Mouse (Mus musculus): Measurements from ENCODE around the gene Nle1. TPM values are rescaled to one million over a fixed set of nuclear protein-coding genes. Genes with fewer than 3 reads are reported as not detected.

Gene Nle1
- polyA plus RNA-seq, 1 experiment from 2014 or later: 16.7 TPM

Other genes with a start within 250 kb of the Nle1 start
- gene Cct6b, start 144.1 kb downstream of the Nle1 start, polyA plus RNA-seq (2014; fragmentation: Nextera tagmentation; extraction: Ambion mirVana): 0.14 and 0.32 TPM in 2 replicates
- gene Zfp830, start 144.1 kb downstream of the Nle1 start, polyA plus RNA-seq (2014; fragmentation: Nextera tagmentation; extraction: Ambion mirVana): 31.7 and 32.2 TPM in 2 replicates
- gene Lig3, start 127.3 kb downstream of the Nle1 start, polyA plus RNA-seq (2014; fragmentation: Nextera tagmentation; extraction: Ambion mirVana): 24.2 and 31.1 TPM in 2 replicates
- 6.4 and 7.4 TPM in 2 replicates for gene Rffl, start 37.2 kb downstream of the Nle1 start, polyA plus RNA-seq (2014; fragmentation: Nextera tagmentation; extraction: Ambion mirVana)
- gene Rad51d, start 17.8 kb downstream of the Nle1 start, polyA plus RNA-seq (2014; fragmentation: Nextera tagmentation; extraction: Ambion mirVana): 15.3 and 16.4 TPM in 2 replicates
- 0.10 TPM in 1 of 2 replicates, not detected in the other for gene Fndc8, start 16.3 kb downstream of the Nle1 start, polyA plus RNA-seq (2014; fragmentation: Nextera tagmentation; extraction: Ambion mirVana)
- 174 and 220 TPM in 2 replicates for gene Unc45b, start 2.1 kb upstream of the Nle1 start, polyA plus RNA-seq (2014; fragmentation: Nextera tagmentation; extraction: Ambion mirVana)
- 0.68 and 1.4 TPM in 2 replicates for gene Slfn5, start 42.9 kb upstream of the Nle1 start, polyA plus RNA-seq (2014; fragmentation: Nextera tagmentation; extraction: Ambion mirVana)
- 14.1 and 16.6 TPM in 2 replicates for gene Slfn9, start 83.4 kb upstream of the Nle1 start, polyA plus RNA-seq (2014; fragmentation: Nextera tagmentation; extraction: Ambion mirVana)
- 0.29 and 0.39 TPM in 2 replicates for gene Slfn8, start 112.4 kb upstream of the Nle1 start, polyA plus RNA-seq (2014; fragmentation: Nextera tagmentation; extraction: Ambion mirVana)
- 2.4 and 2.7 TPM in 2 replicates for gene Slfn2, start 156.7 kb upstream of the Nle1 start, polyA plus RNA-seq (2014; fragmentation: Nextera tagmentation; extraction: Ambion mirVana)
- gene Slfn1, start 208.4 kb upstream of the Nle1 start, polyA plus RNA-seq (2014; fragmentation: Nextera tagmentation; extraction: Ambion mirVana): not detected in 2 replicates